ENCODE assay signal across 8 mouse cellular contexts in genomic region chr8:11549706-11550105, GRCm38 (mm10). TPM values are rescaled to one million over a fixed set of nuclear protein-coding genes. Genes with fewer than 3 reads are reported as not detected.
DNase-seq lines count a peak whose midpoint lies in the region; ATAC-seq and TF ChIP-seq lines count a peak whose summit lies in the region.

No protein-coding gene starts in this region.

- 0 out of 2 replicates have a peak overlapping the region, but pooled peaks have one; percentile 92 for H3K27ac ChIP-seq in forebrain, embryonic 12.5 days
- peak overlapping the region; percentile 73 for H3K27ac ChIP-seq in hindbrain, embryonic 16.5 days (ENCODE audit: low read depth, low read length)
- peak overlapping the region; percentile 85; the same call in 1 of the 2 replicates for H3K27ac ChIP-seq in liver, embryonic 13.5 days

- peak overlapping the region; percentile 77 for H3K4me2 ChIP-seq in forebrain, embryonic 12.5 days
- H3K4me2 ChIP-seq in hindbrain, embryonic 16.5 days (ENCODE audit: low read length): peak overlapping the region; percentile 56
- H3K4me2 ChIP-seq in liver, embryonic 13.5 days: peak overlapping the region; percentile 75

- H3K36me3 ChIP-seq in forebrain, embryonic 12.5 days (replicated peaks): peaks cover 5% of the 10 kb centered on the region; the same call in 1 of the 2 replicates
- H3K36me3 ChIP-seq in hindbrain, embryonic 16.5 days (ENCODE audit: control insufficient read depth, insufficient read depth, low read length): 0 out of 2 replicates have a peak, but pooled peaks cover under 1% of the 10 kb centered on the region
- peaks cover 24% of the 10 kb centered on the region; the same call in 1 of the 2 replicates for H3K36me3 ChIP-seq in liver, embryonic 13.5 days

- peak overlapping the region; percentile 88 for H3K9ac ChIP-seq in forebrain, embryonic 12.5 days
- H3K9ac ChIP-seq in hindbrain, embryonic 16.5 days (ENCODE audit: low read depth, low read length): peak overlapping the region; percentile 74; the same call in 1 of the 2 replicates
- peak overlapping the region; percentile 83 for H3K9ac ChIP-seq in liver, embryonic 13.5 days

- H3K4me1 ChIP-seq in forebrain, embryonic 12.5 days: peaks cover 26% of the 10 kb centered on the region
- peaks cover 20% of the 10 kb centered on the region for H3K4me1 ChIP-seq in hindbrain, embryonic 16.5 days (ENCODE audit: control insufficient read depth, insufficient read depth, low read depth, low read length)
- peaks cover 36% of the 10 kb centered on the region for H3K4me1 ChIP-seq in liver, embryonic 13.5 days (replicated peaks)

- peak; percentile 53; the same call in 1 of the 2 replicates for TF ChIP-seq CTCF in brain, embryonic 14.5 days (IDR thresholded peaks at IDR 0.05; ENCODE audit: borderline replicate concordance, extremely low read depth, insufficient read depth, insufficient read length)

- no peaks in the 10 kb centered on the region for H3K27me3 ChIP-seq in forebrain, embryonic 12.5 days
- no peaks in the 10 kb centered on the region for H3K27me3 ChIP-seq in hindbrain, embryonic 16.5 days (replicated peaks; ENCODE audit: control insufficient read depth, insufficient read depth, low read length)
- no peaks in the 10 kb centered on the region for H3K27me3 ChIP-seq in liver, embryonic 13.5 days

- TF ChIP-seq POLR2A in brain, embryonic 14.5 days (IDR thresholded peaks at IDR 0.05; ENCODE audit: borderline replicate concordance, extremely low read depth, insufficient read depth, insufficient read length, poor library complexity, severe bottlenecking): no peak

- H3K9me3 ChIP-seq in forebrain, embryonic 12.5 days: no peaks in the 10 kb centered on the region
- no peaks in the 10 kb centered on the region for H3K9me3 ChIP-seq in hindbrain, embryonic 16.5 days (ENCODE audit: control insufficient read depth, low read length)
- no peaks in the 10 kb centered on the region for H3K9me3 ChIP-seq in liver, embryonic 13.5 days (replicated peaks)

- 18% methylated on average over 7 of the region's 7 CpGs for WGBS in forebrain, embryonic 12.5 days
- WGBS in hindbrain, embryonic 16.5 days: 23% methylated on average over 7 of the region's 7 CpGs
- 5% methylated on average over 7 of the region's 7 CpGs for WGBS in liver, embryonic 13.5 days (ENCODE audit: insufficient replicate concordance)

- ATAC-seq in forebrain, embryonic 12.5 days (ENCODE audit: low FRiP score): no peak
- no peak for ATAC-seq in hindbrain, embryonic 16.5 days
- no peak for ATAC-seq in liver, embryonic 13.5 days (ENCODE audit: low read depth)

- peak overlapping the region; percentile 77 for H3K4me3 ChIP-seq in forebrain, embryonic 12.5 days (replicated peaks)
- peak overlapping the region; percentile 52 for H3K4me3 ChIP-seq in hindbrain, embryonic 16.5 days (ENCODE audit: low read length)
- peak overlapping the region; percentile 75 for H3K4me3 ChIP-seq in liver, embryonic 13.5 days (replicated peaks)

- DNase-seq in right cerebral cortex, adult 2 months (ENCODE audit: low spot score in 2 of 2): peak; percentile 30 to 35
- DNase-seq in right cerebral cortex, postnatal 36 days (ENCODE audit: low spot score in 2 of 2): no peak
- DNase-seq in brain, embryonic 14.5 days (ENCODE audit: low read depth): peak; percentile 46
- peak; percentile 63 for DNase-seq in liver, embryonic 13.5 days
- peak; percentile 70 for DNase-seq in naive thymus-derived CD4-positive, alpha-beta T cell, adult 2 months (ENCODE audit: low read depth)
- peak; percentile 45 to 50 for DNase-seq in thymus, postnatal 36 days

RNA-seq across cellular contexts. Expression of gene Cars2, which starts 0.9 kb away (rescaled TPM):
- 44.1 and 54.9 TPM in 2 replicates for polyA plus RNA-seq in brain, embryonic 14.5 days (2012; rRNA removed)
- polyA plus RNA-seq in forebrain, embryonic 12.5 days (2016; fragmentation: Nextera tagmentation; extraction: Ambion mirVana): 19.9 and 21.4 TPM in 2 replicates
- polyA plus RNA-seq in hindbrain, embryonic 16.5 days (2015; fragmentation: Nextera tagmentation; extraction: Ambion mirVana): 25.2 and 25.5 TPM in 2 replicates
- polyA plus RNA-seq in liver, embryonic 13.5 days (2015; fragmentation: Nextera tagmentation; extraction: Ambion mirVana): 17.9 and 19.4 TPM in 2 replicates

RNA-seq across cellular contexts. Expression of gene Ing1, which starts 5.7 kb away (rescaled TPM):
- 57.3 and 69.9 TPM in 2 replicates for polyA plus RNA-seq in brain, embryonic 14.5 days (2012; rRNA removed)
- 43.6 and 47.2 TPM in 2 replicates for polyA plus RNA-seq in forebrain, embryonic 12.5 days (2016; fragmentation: Nextera tagmentation; extraction: Ambion mirVana)
- 31.3 and 36.3 TPM in 2 replicates for polyA plus RNA-seq in hindbrain, embryonic 16.5 days (2015; fragmentation: Nextera tagmentation; extraction: Ambion mirVana)
- 16.3 and 16.5 TPM in 2 replicates for polyA plus RNA-seq in liver, embryonic 13.5 days (2015; fragmentation: Nextera tagmentation; extraction: Ambion mirVana)

RNA-seq across cellular contexts. Expression of gene Naxd, which starts 52.4 kb away (rescaled TPM):
- polyA plus RNA-seq in brain, embryonic 14.5 days (2012; rRNA removed): 126 and 165 TPM in 2 replicates
- 119 and 127 TPM in 2 replicates for polyA plus RNA-seq in forebrain, embryonic 12.5 days (2016; fragmentation: Nextera tagmentation; extraction: Ambion mirVana)
- 133 and 146 TPM in 2 replicates for polyA plus RNA-seq in hindbrain, embryonic 16.5 days (2015; fragmentation: Nextera tagmentation; extraction: Ambion mirVana)
- 39.6 and 40.4 TPM in 2 replicates for polyA plus RNA-seq in liver, embryonic 13.5 days (2015; fragmentation: Nextera tagmentation; extraction: Ambion mirVana)

Comparison
In these comparisons a context has a peak if more than half of its experiments do, and no peak if none do; other contexts are left out.
1. DNase-seq: peak in right cerebral cortex, adult 2 months (2 of 2), brain, embryonic 14.5 days (single experiment), liver, embryonic 13.5 days (single experiment), naive thymus-derived CD4-positive, alpha-beta T cell, adult 2 months (single experiment) and thymus, postnatal 36 days (2 of 2); none in right cerebral cortex, postnatal 36 days (0 of 2).
2. Peak in every context shown above with its lines, with median percentiles within 50 percentile points of each other: H3K27ac ChIP-seq, H3K4me2 ChIP-seq, H3K4me3 ChIP-seq and H3K9ac ChIP-seq.